Mouse (Mus musculus) spleen, adult 2 months (tissue): ENCODE data around the gene Ralgapb.

Source experiments
- CTCF ChIP-seq: fragments of 200-500 bp; IDR thresholded peaks from 2 replicates; pipeline ENCODE4 v1.5.1; 2011; ENCODE audit warnings: mild to moderate bottlenecking, inconsistent platforms; ENCODE audit not compliant: insufficient read depth, insufficient read length, insufficient replicate concordance; ENCODE audit errors: extremely low read depth
- POLR2A ChIP-seq: fragments of 200-500 bp; IDR thresholded peaks from 2 replicates; pipeline ENCODE4 v1.6.1; 2011; ENCODE audit warnings: low read depth, low read length, inconsistent platforms

- no peak for TF ChIP-seq CTCF
- TF ChIP-seq POLR2A = no peak
Measured at GRCm38 (mm10) chr2:158402915-158403314, 6.7 kb upstream of the Ralgapb start.
